Mouse (Mus musculus) induced T-regulatory cell, adult 2 months (primary cell): ENCODE results near the gene Shld1.
A peak's percentile ranks its signal among the peaks of the same experiment; 100 is the strongest.

Source experiments
- DNase-seq: peaks from one replicate; pipeline ENCODE4 v3.0.0-alpha.2; 2012; ENCODE audit warnings: low read depth

The Shld1 gene

GRCm38 (mm10) chr2:132724561-132724960 is 37.8 kb downstream of the Shld1 start:
- DNase-seq: no peak

DNA sequence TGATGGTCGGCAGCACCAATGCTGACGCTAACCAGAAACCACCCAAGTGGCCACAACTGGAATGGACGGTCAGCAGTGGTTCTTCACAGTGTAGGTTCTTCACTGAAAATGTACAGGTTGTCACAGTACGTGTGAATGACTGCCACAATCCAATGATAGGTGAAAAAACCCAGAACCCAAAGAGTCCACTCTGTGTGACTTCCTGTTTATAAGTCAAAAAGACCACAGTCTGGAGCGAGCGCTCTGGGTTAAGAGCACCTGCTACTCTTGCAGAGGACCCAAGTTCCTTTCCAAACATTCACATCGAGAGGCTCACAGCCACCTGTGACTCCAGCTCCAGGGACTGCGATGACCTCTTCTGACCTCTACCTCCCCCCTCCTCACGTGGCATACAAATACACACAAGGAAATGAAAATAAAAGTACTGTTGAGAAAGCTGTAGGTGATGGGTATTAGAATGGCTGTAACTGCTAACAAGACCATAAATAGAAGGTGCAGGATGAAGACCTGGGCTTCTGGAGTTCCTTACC is 38.7 kb downstream of the Shld1 start:
- peak; percentile 27 for DNase-seq

DNA sequence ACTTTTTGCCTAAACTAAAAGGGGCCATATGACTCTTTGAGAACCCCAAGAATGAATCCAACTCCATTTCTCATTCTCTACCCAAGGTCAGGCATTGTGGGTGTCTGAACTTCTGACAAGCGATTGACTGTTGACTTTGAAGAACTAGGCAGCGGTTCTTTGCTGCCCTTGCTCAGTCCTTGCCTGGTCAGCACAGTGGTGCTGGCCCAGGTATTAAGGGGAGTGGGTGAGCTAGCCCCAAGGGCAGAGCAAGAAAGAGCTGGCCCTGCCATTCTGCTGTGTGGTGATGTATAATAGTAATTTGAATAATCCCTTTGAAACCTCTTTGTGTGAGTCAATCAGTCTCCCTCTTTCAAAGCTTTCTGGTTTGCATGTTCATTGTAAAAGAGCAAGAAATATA is 39.4 kb downstream of the Shld1 start:
- DNase-seq: no peak

DNA sequence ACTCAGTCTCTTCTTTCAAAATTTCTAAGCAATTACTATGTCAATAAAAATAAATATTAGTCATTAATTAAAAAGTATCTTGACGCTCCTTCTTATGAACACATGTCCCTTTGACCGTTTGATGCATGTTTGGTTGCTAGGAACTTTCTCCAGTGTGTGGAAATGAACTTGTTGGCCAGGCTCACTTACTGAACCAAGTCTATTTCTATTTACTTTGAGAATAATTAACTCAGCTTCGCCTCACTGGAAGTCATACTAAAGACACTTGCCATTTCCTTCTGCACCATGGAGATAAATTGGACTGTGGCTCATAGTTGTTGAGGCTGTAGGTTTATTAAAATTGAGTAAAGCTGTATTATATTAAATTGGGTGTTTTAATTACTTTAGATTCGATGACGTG is 46.2 kb downstream of the Shld1 start:
- no peak for DNase-seq

DNA sequence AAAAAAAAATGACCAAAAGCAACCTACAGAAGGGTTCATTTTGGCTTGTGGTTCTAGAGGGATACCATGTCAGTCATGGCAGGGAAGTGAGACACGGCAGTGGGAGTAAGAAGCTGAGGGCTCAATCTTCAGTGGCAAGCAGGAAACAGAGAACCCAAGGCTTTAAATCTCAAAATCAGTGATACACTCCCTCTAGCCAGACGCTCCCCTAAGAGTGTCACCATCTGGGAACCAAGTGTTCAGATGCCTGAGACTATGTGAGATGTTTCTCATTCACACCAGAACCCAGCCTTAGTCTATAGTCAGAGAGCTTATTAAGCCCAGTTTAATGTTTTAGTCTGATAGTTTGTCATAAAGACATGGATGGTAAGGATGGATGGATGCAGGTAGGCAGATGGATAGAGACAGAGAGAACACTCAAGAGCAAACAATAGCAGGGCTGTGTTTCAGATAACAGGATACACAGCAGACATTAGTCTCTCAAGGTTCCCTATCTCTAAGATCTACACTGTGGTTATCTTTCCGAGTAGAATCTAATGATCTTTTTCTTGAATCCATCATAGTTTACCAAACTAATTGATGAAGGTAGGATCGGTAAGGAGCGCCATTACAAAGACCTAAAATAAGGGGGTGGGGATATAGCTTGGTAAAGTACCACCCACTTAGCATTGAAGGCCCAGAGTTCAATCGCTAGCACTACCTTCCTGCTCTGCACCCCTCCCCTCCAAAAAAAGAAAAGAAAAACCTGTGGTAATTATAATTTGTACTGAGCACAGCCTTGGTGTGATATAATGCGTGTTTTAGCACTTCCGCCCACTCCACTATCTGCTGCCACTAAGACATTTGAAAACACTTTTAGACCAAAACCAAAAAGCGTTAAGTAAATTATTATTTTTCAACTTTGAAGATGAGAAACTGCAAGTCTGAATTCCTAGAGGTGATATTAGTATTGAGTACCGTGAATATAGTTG is 47.2 kb downstream of the Shld1 start:
- DNase-seq: no peak

DNA sequence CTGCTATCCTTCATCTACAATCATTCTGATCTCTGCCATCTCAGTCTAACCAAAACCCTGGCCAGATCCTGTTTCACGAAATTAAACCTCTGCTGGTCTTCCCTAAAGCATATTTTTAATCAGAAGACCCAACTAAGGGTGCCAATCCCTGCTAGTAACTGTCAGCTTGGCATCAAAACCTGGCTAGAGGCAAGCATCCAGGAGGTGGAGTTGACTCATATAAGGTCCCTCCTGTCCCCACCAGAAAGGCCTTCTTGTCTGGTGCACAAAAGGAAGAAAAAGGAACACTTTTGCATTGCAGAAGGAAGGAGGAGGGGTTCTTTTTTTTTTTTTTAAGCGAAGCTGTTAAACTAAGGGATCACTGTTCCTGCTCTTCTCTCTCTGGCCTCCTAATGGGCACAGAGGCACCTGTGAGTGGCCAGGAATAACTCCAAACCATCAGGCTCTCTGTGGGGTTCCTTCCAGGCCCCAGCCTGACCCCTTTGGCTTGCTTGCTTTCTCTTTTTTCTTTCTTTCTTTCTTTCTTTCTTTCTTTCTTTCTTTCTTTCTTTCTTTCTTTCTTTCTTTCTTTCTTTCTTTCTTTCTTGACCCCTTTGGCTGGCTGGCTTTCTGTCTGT is 52.2 kb downstream of the Shld1 start:
- no peak for DNase-seq

GRCm38 (mm10) chr2:132741862-132742347 is 55.2 kb downstream of the Shld1 start:
- no peak for DNase-seq

- no peak for DNase-seq
Measured at GRCm38 (mm10) chr2:132744866-132745265, 58.1 kb downstream of the Shld1 start.

- DNase-seq: no peak
Measured at GRCm38 (mm10) chr2:132746108-132746507, 59.4 kb downstream of the Shld1 start.

DNA sequence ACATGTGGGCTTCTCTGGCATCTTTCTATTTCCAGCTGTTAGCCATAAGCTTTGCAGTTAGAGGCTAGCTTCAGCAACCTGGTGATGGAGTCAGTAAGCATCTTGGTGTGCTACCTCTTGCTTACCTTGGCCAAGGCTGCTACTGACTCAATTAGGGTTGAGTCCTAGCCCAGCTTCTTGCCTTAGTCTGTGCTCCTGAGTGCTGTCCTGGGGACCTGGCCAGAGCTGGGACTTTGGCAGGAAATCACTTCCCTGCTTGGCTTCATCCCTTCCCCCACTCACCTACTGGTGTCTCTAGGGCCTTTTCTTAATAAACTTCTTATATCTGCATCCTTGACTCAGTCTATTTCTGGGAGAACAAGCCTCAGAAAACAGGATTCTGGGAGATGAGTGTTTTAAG is 64.0 kb downstream of the Shld1 start:
- DNase-seq: no peak

DNA sequence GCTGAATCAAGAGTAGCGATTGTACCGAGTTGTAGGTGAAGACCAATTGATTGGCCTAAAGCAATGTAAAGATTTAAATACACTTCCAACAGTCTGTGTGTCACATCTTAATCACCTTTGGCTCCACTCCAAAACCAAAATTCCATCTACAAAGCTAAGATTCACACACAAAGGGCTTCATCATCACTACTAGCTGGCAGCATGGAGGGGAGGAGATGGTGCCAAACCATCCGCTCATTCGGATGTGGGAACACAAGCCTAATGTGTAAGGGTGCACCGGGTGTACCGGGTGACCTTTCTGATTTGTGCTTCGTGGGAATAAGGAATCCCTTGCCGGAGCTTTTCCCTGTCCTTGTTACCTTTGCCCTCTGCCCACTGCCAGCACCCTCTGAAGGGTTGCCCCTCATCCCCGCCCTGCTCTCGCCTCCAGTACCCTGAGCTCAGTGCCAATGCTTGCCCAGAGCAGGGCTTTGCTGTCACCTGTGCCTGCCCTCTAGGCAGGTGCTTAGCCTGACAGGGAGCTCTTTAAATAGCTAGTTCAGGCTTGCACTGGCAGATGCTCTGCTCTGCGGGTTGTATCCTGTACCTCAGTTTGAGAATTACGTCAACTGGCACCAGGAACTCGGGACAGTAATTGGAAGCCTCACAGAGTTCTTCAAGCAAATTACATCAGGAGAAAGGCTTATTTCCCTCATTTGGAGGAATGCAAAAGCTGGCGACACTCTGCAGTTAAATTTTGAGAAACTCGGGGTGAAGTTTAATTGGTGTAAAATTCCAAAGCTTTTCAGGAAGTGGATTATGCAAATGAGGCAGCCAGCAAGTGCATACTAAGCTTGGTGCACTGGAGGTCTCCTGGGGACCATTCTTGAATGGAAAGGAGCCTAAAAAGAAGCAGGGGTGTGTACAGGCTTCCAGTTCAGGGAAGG is 64.7 kb downstream of the Shld1 start:
- DNase-seq: no peak

- no peak for DNase-seq
Measured at GRCm38 (mm10) chr2:132752398-132752797, 65.7 kb downstream of the Shld1 start.

- DNase-seq: no peak
Measured at GRCm38 (mm10) chr2:132753137-132753536, 66.4 kb downstream of the Shld1 start.

- DNase-seq: no peak
Measured at GRCm38 (mm10) chr2:132757911-132758310, 71.2 kb downstream of the Shld1 start.

DNA sequence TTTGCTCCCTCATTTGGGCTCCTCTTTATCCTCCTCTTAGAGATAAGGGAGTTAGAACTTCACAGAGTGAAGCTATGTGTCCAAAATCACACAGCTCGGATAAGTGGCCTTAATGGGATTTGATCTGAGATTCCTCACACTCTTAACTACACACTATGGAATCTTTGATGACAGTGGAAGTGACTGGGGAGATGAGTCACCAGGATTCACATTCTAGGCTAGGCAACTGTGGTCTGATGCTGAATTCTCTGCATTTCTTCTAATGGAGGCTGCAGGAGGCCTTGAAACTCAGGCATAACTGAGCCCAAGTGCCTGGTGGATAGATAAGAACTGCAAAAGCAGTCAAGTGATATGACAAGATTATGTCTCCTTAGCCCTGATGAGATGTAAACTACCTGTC is 84.1 kb downstream of the Shld1 start:
- no peak for DNase-seq

DNA sequence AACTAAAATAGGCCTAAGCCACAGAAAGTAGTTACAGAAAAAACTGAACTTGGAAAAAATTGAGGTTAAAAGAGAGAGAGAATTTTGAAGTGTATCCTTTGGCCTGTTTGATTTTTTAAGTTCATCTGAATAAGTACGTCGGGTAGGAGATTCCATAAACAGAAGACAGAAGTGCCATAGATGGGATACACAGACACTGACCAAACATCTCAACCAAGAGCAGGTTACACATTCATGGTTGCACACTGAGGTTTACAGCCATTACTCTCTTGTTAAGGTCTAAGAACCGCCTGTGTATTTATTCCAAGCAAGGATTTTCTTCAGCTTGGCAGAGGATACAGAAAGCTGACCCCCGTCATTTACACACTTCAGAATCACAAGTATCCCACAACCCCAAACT is 94.2 kb downstream of the Shld1 start, which contains the start of gene Chgb:
Chgb (plus strand) TSS at position 301 of the 400 bp plus-strand sequence.
- DNase-seq: no peak

- DNase-seq: peak; percentile 73
Measured at GRCm38 (mm10) chr2:132781439-132782068, 94.8 kb downstream of the Shld1 start.

DNA sequence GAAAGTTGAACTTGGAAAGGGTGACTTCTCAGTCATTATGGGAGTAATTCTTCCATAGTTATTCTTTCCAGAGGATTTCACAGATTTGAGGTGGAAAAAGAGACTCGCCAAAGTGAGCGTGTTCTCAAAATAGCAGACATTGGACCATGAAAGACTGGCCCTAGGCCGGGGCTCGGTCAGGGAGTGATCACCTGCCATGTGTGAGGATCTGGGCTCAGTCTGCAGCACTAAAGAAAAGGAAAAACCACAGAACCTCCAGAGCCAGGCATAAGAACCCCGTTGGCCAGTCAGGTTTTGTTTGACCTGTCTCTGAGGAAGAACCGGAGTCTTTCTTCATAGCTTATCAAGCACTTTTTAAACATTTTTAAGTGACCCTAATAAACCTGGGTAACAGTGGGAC is 97.3 kb downstream of the Shld1 start:
- DNase-seq: no peak

GRCm38 (mm10) chr2:132793441-132794203 is 106.9 kb downstream of the Shld1 start:
- DNase-seq: no peak

GRCm38 (mm10) chr2:132794204-132794586 is 107.5 kb downstream of the Shld1 start:
- no peak for DNase-seq
